Comparison of ENCODE assay signal across 8 mouse cellular contexts in genomic region chr8:123213118-123213772, GRCm38 (mm10). TPM values are rescaled to one million over a fixed set of nuclear protein-coding genes. Genes with fewer than 3 reads are reported as not detected.
DNase-seq lines count a peak whose midpoint lies in the region; ATAC-seq and TF ChIP-seq lines count a peak whose summit lies in the region.

No protein-coding gene starts in this region.

- H3K9me3 ChIP-seq in embryonic facial prominence, embryonic 11.5 days (replicated peaks; ENCODE audit: control insufficient read depth, low read length) = no peaks in the 10 kb centered on the region
- no peaks in the 10 kb centered on the region for H3K9me3 ChIP-seq in hindbrain, embryonic 13.5 days
- no peaks in the 10 kb centered on the region for H3K9me3 ChIP-seq in midbrain, embryonic 12.5 days

- ATAC-seq in embryonic facial prominence, embryonic 11.5 days (replicated peaks; ENCODE audit: insufficient number of reproducible peaks, low FRiP score, low TSS enrichment, low read depth) = no peak
- peak; percentile 28; the same call in 1 of the 2 replicates for ATAC-seq in hindbrain, embryonic 13.5 days (ENCODE audit: low FRiP score)
- ATAC-seq in midbrain, embryonic 12.5 days (ENCODE audit: low FRiP score, low read depth) = no peak

- peak overlapping the region; percentile 21; the same call in 1 of the 2 replicates for H3K27ac ChIP-seq in kidney, adult 2 months (ENCODE audit: insufficient read depth, low read depth, low read length)
- H3K27ac ChIP-seq in embryonic facial prominence, embryonic 11.5 days (replicated peaks; ENCODE audit: low read depth, low read length) = no peak overlapping the region
- peak overlapping the region; percentile 70 for H3K27ac ChIP-seq in hindbrain, embryonic 13.5 days
- H3K27ac ChIP-seq in midbrain, embryonic 12.5 days (replicated peaks) = peak overlapping the region; percentile 66

- 9% methylated on average over 22 of the region's 22 CpGs for WGBS in kidney, adult 2 months
- 21% methylated on average over 22 of the region's 22 CpGs for WGBS in embryonic facial prominence, embryonic 11.5 days
- 18% methylated on average over 22 of the region's 22 CpGs for WGBS in hindbrain, embryonic 13.5 days
- WGBS in midbrain, embryonic 12.5 days = 23% methylated on average over 22 of the region's 22 CpGs

- H3K4me2 ChIP-seq in embryonic facial prominence, embryonic 11.5 days (ENCODE audit: low read depth, low read length) = peak overlapping the region; percentile 74
- H3K4me2 ChIP-seq in hindbrain, embryonic 13.5 days = peak overlapping the region; percentile 94
- H3K4me2 ChIP-seq in midbrain, embryonic 12.5 days (replicated peaks) = peak overlapping the region; percentile 95

- no peaks in the 10 kb centered on the region; the same call in 1 of the 2 replicates for H3K36me3 ChIP-seq in kidney, adult 2 months (ENCODE audit: control insufficient read depth, insufficient read depth, low read length)
- peaks cover 2% of the 10 kb centered on the region; the same call in 1 of the 2 replicates for H3K36me3 ChIP-seq in embryonic facial prominence, embryonic 11.5 days (replicated peaks; ENCODE audit: control insufficient read depth, insufficient read depth, low read depth, low read length)
- peaks cover 21% of the 10 kb centered on the region for H3K36me3 ChIP-seq in hindbrain, embryonic 13.5 days
- peaks cover 19% of the 10 kb centered on the region for H3K36me3 ChIP-seq in midbrain, embryonic 12.5 days

- H3K9ac ChIP-seq in embryonic facial prominence, embryonic 11.5 days (replicated peaks; ENCODE audit: low read length) = peak overlapping the region; percentile 27
- peak overlapping the region; percentile 99 for H3K9ac ChIP-seq in hindbrain, embryonic 13.5 days
- peak overlapping the region; percentile 94 for H3K9ac ChIP-seq in midbrain, embryonic 12.5 days (replicated peaks)

- peaks cover 12% of the 10 kb centered on the region; the same call in 1 of the 2 replicates for H3K4me1 ChIP-seq in kidney, adult 2 months (ENCODE audit: control insufficient read depth, insufficient read depth, low read length)
- H3K4me1 ChIP-seq in embryonic facial prominence, embryonic 11.5 days (ENCODE audit: control insufficient read depth, insufficient read depth, low read length) = no peaks in the 10 kb centered on the region
- H3K4me1 ChIP-seq in hindbrain, embryonic 13.5 days (replicated peaks) = peaks cover 26% of the 10 kb centered on the region
- peaks cover 23% of the 10 kb centered on the region for H3K4me1 ChIP-seq in midbrain, embryonic 12.5 days

- no peak for DNase-seq in kidney, adult 2 months
- no peak for DNase-seq in kidney, postnatal 25 days
- DNase-seq in embryonic facial prominence, embryonic 11.5 days (ENCODE audit: low spot score) = no peak
- DNase-seq in spleen, postnatal 36 days (ENCODE audit: low spot score in 2 of 2) = no peak
- no peak for DNase-seq in spleen, adult 12 weeks (ENCODE audit: low spot score)
- DNase-seq in testis, postnatal 10 days (ENCODE audit: low spot score) = no peak

- TF ChIP-seq CTCF in kidney, adult 2 months (conservative IDR thresholded peaks at IDR 0.05; ENCODE audit: insufficient read depth, insufficient read length, low read depth, low read length) = no peak

- peak overlapping the region; percentile 63 for H3K4me3 ChIP-seq in kidney, adult 2 months (ENCODE audit: insufficient read depth, low read depth, low read length)
- peak overlapping the region; percentile 93 for H3K4me3 ChIP-seq in embryonic facial prominence, embryonic 11.5 days (ENCODE audit: low read depth, low read length)
- peak overlapping the region; percentile 97 for H3K4me3 ChIP-seq in hindbrain, embryonic 13.5 days
- peak overlapping the region; percentile 79 for H3K4me3 ChIP-seq in midbrain, embryonic 12.5 days

- H3K27me3 ChIP-seq in kidney, adult 2 months (replicated peaks; ENCODE audit: control insufficient read depth, insufficient read depth, low read length) = no peaks in the 10 kb centered on the region
- H3K27me3 ChIP-seq in embryonic facial prominence, embryonic 11.5 days (ENCODE audit: control insufficient read depth, insufficient read depth, low read length) = no peaks in the 10 kb centered on the region
- H3K27me3 ChIP-seq in hindbrain, embryonic 13.5 days = no peaks in the 10 kb centered on the region
- no peaks in the 10 kb centered on the region for H3K27me3 ChIP-seq in midbrain, embryonic 12.5 days

- TF ChIP-seq POLR2A in kidney, adult 2 months (IDR thresholded peaks at IDR 0.05; ENCODE audit: low read depth, low read length) = no peak

RNA-seq across cellular contexts. Expression of gene Spata33, which starts 0.6 kb away (rescaled TPM):
- 3.5 and 4.6 TPM in 2 replicates for polyA plus RNA-seq in kidney, adult 2 months (2012; rRNA removed)
- polyA plus RNA-seq in embryonic facial prominence, embryonic 11.5 days (2014; fragmentation: Nextera tagmentation; extraction: Ambion mirVana) = 4.5 and 4.8 TPM in 2 replicates
- 7.8 and 8.4 TPM in 2 replicates for polyA plus RNA-seq in hindbrain, embryonic 13.5 days (2015; fragmentation: Nextera tagmentation; extraction: Ambion mirVana)
- polyA plus RNA-seq in midbrain, embryonic 12.5 days (2016; fragmentation: Nextera tagmentation; extraction: Ambion mirVana) = 5.9 and 6.5 TPM in 2 replicates

RNA-seq across cellular contexts. Expression of gene Chmp1a, which starts 0.7 kb away (rescaled TPM):
- 99.6 and 112 TPM in 2 replicates for polyA plus RNA-seq in kidney, adult 2 months (2012; rRNA removed)
- 91.0 and 93.2 TPM in 2 replicates for polyA plus RNA-seq in embryonic facial prominence, embryonic 11.5 days (2014; fragmentation: Nextera tagmentation; extraction: Ambion mirVana)
- polyA plus RNA-seq in hindbrain, embryonic 13.5 days (2015; fragmentation: Nextera tagmentation; extraction: Ambion mirVana) = 202 and 209 TPM in 2 replicates
- polyA plus RNA-seq in midbrain, embryonic 12.5 days (2016; fragmentation: Nextera tagmentation; extraction: Ambion mirVana) = 158 and 171 TPM in 2 replicates

RNA-seq across cellular contexts. Expression of gene Cdk10, which starts 11.4 kb away (rescaled TPM):
- 53.3 and 53.7 TPM in 2 replicates for polyA plus RNA-seq in kidney, adult 2 months (2012; rRNA removed)
- 29.9 and 34.5 TPM in 2 replicates for polyA plus RNA-seq in embryonic facial prominence, embryonic 11.5 days (2014; fragmentation: Nextera tagmentation; extraction: Ambion mirVana)
- 44.0 and 46.9 TPM in 2 replicates for polyA plus RNA-seq in hindbrain, embryonic 13.5 days (2015; fragmentation: Nextera tagmentation; extraction: Ambion mirVana)
- 34.1 and 35.6 TPM in 2 replicates for polyA plus RNA-seq in midbrain, embryonic 12.5 days (2016; fragmentation: Nextera tagmentation; extraction: Ambion mirVana)

RNA-seq across cellular contexts. Expression of gene Spata2l, which starts 22.8 kb away (rescaled TPM):
- polyA plus RNA-seq in kidney, adult 2 months (2012; rRNA removed) = 14.9 and 16.7 TPM in 2 replicates
- polyA plus RNA-seq in embryonic facial prominence, embryonic 11.5 days (2014; fragmentation: Nextera tagmentation; extraction: Ambion mirVana) = 1.1 and 1.5 TPM in 2 replicates
- polyA plus RNA-seq in hindbrain, embryonic 13.5 days (2015; fragmentation: Nextera tagmentation; extraction: Ambion mirVana) = 4.1 and 4.4 TPM in 2 replicates
- 2.4 and 2.8 TPM in 2 replicates for polyA plus RNA-seq in midbrain, embryonic 12.5 days (2016; fragmentation: Nextera tagmentation; extraction: Ambion mirVana)

RNA-seq across cellular contexts. Expression of gene Dpep1, which starts 27.2 kb away (rescaled TPM):
- 360 and 388 TPM in 2 replicates for polyA plus RNA-seq in kidney, adult 2 months (2012; rRNA removed)
- polyA plus RNA-seq in embryonic facial prominence, embryonic 11.5 days (2014; fragmentation: Nextera tagmentation; extraction: Ambion mirVana) = 5.5 TPM in 2 replicates
- polyA plus RNA-seq in hindbrain, embryonic 13.5 days (2015; fragmentation: Nextera tagmentation; extraction: Ambion mirVana) = 0.35 TPM in 1 of 2 replicates, not detected in the other
- polyA plus RNA-seq in midbrain, embryonic 12.5 days (2016; fragmentation: Nextera tagmentation; extraction: Ambion mirVana) = 0.56 TPM in 2 replicates

Comparison
In these comparisons a context has a peak if more than half of its experiments do, and no peak if none do; other contexts are left out.
1. H3K9ac ChIP-seq: peak in every context shown above with its lines; median percentile 99 in hindbrain, embryonic 13.5 days; 94 in midbrain, embryonic 12.5 days; 27 in embryonic facial prominence, embryonic 11.5 days.